Mouse (Mus musculus) cerebral cortex, adult 2 months (tissue): ENCODE results near the gene 4933434E20Rik.

ENCODE experiments used
- WGBS: fragments of 180-500 bp; shearing (Covaris S2); methylation state at CpG from one replicate; pipeline ENCODE4 v1.1.7; 2018; 5-methylcytosine and 5-hydroxymethylcytosine counted together

4933434E20Rik gene

GRCm38 (mm10) chr3:90051441-90052350 is at the start of gene 4933434E20Rik:
TSS of gene 4933434E20Rik (plus strand) at chr3:90051636.
- WGBS = 1% methylated on average over 41 of the region's 43 CpGs

- WGBS = 60% methylated on average over 3 of the region's 3 CpGs
These were observed 47.2 kb upstream of the 4933434E20Rik start for GRCm38 (mm10) chr3:90004091-90004796.

- 56% methylated on average over 2 of the region's 2 CpGs for WGBS
These were observed 41.1 kb upstream of the 4933434E20Rik start for GRCm38 (mm10) chr3:90010291-90010690.

DNA sequence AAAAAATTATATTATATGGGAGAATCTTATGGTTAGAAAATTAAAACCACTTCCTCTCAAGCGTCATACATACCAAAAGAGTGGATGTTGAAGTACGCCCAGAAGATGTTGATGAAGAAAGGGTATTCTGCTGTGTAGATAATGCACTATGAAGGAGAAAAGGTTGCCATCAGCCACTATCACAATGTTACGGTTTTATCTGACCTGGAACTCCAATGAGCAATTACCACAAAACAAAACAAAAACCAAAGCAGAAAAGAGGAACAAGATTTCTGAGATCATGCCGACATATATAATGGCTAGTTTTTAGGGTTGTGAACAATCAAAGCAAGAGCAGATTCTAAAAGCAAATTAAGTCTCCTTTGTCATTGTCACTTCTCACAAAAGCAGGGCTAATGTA is 34.8 kb upstream of the 4933434E20Rik start:
- 91% methylated on average over 4 of the region's 4 CpGs for WGBS

- WGBS = 92% methylated on average over 2 of the region's 2 CpGs
These were observed 16.8 kb upstream of the 4933434E20Rik start for GRCm38 (mm10) chr3:90034653-90035052.

DNA sequence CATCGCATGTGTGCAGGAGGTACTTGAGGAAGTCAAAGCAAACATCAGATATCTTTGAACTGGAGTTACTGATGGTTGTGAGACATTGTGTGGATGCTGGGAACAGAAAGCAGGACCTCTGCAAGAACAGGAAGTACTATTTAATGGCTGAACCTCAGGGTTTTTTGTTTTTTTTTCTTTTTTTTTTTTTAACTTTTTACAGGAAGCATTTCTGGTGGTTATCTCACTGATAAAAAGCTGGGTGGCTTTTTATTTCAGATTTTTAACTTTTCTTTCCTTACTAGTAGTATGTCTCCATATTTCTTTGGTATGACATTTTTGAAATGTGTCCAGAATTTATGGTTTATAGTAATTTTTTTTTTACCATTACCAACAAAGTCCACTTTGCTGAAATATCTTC is 15.2 kb upstream of the 4933434E20Rik start:
- 98% methylated on average over 1 of the region's 1 CpGs for WGBS

DNA sequence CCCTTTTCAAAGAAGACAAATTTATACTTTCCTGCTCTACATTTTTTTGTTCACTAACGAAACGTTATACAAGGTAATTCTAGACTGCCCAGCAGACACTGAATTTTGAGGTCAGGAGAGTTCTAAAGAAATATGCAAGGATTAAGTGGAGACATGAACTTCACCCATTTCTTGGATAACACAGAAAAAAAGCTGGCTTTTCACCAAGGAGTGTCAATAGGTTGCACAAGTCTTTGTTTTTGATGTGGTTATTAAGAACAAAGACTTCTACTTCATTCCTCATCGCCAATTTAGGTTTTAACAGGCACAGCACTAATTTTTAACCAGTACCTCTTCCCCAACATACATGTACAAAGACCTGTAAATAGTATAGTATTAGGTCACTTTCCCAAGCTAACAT is 1.7 kb upstream of the 4933434E20Rik start:
- 23% methylated on average over 3 of the region's 3 CpGs for WGBS

DNA sequence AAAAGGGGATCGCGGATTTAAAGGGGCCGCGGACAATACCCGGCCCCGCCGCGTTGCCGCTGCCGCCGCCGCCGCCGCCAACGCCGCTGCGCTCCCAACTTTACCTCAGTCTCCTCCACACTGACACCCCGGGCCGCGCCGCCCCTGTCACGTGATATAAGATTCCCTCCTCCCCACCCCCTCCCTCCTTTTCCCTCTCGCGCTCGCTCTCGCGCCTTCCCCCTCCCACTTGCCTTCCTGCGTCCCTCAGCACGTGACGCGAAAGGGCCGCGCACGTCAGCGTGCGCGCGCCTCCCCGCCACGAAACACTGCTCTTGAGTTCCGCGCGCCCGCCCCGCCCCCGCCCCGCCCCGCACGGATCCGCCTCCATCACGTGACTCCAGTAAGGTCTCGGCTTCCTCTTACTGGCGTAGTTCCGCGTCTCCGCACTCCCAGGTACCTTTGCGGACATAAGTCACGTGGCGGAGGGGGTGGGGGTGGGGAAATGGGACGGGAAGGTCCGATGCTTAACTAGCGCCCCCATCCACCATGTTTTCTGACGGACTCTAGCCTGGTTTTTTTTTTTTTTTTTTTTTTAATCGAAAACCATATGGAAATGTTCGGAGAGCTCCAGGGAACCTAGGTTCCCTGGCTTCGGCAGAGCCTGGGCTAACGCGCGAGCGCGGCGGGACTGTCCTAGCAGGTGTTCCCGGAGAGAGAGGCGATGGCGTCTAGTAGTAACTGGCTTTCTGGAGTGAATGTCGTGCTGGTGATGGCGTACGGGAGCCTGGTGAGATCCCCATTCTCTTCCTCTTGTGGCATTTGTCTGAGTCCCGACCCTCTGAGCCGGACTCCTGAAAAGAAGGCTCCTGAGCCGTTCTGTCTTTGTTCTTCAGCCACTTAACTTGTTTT is 1.2 kb downstream of the 4933434E20Rik start, which contains the start of gene Ubap2l:
Ubap2l (minus strand) TSS at position 278 of the 891 bp plus-strand sequence.
- whole genome bisulfite sequencing = 1% methylated on average over 81 of the region's 81 CpGs

- 94% methylated on average over 6 of the region's 6 CpGs for WGBS
These were observed 10.1 kb downstream of the 4933434E20Rik start for GRCm38 (mm10) chr3:90061549-90061948.

DNA sequence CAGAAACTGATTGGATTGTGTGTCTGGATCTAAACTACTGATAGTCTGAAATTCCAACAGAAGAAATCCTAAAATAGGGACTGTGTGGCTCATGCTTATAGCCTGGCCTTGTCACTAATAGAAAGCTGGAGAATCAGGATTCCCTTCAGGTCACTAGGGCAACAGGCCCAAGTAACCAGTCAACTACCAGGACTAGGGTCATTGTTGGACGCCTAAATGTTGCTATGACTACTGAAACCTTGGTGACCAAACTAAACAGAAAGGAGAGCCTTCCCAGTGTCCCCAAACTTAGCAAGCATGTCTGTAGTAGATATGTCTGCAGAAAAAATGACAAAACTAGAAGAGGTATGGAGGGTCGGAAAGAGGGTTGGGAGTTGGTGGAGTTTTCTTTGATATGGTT is 11.1 kb downstream of the 4933434E20Rik start:
- 58% methylated on average over 2 of the region's 2 CpGs for WGBS

DNA sequence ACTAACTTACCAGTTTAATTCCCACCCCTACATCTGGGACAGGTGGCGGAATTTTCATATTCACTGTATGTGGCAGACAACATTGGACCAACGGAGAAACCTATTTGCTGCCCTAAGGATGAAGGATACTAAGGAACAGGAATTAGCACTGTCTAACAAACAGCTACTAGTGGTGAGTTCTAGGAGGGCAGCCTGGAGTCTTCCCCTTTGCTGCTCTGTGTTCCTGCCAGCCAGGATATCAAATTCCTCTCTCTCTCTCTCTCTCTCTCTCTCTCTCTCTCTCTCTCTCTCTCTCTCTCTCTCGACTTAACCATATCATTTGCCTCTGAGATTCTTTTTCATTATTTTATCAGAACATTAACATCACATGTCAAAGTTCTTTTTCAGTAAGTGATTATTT is 12.9 kb downstream of the 4933434E20Rik start:
- 78% methylated on average over 3 of the region's 3 CpGs for WGBS

GRCm38 (mm10) chr3:90065553-90065952 is 14.1 kb downstream of the 4933434E20Rik start:
- WGBS = 54% methylated on average over 3 of the region's 3 CpGs

DNA sequence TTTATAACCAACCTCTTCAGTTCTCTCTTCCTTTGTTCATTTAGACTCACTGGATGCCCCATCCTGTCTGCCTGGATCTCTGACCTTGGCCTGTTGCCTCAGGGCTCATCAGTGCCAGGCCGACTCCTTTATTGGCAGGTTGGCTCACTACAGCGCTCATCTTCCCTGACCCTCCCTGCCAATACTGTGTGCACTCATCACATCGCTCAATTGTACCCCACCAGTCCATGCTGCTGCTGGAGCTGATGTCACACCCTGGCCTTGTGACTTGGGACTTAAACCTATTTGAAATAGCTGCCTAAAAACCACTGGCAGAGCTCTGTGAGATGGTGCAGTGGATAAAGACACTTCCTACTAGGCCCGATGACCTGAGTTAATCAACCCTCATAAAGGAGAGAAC is 16.4 kb downstream of the 4933434E20Rik start:
- WGBS = 86% methylated on average over 4 of the region's 4 CpGs

GRCm38 (mm10) chr3:90069688-90070087 is 18.3 kb downstream of the 4933434E20Rik start:
- 78% methylated on average over 7 of the region's 7 CpGs for WGBS

- 65% methylated on average over 4 of the region's 4 CpGs for WGBS
These were observed 20.9 kb downstream of the 4933434E20Rik start, which contains the start of gene Tpm3 for GRCm38 (mm10) chr3:90072294-90072693. TSS of gene Tpm3 (plus strand) at chr3:90072649.

- WGBS = 17% methylated on average over 5 of the region's 5 CpGs
These were observed 25.7 kb downstream of the 4933434E20Rik start for GRCm38 (mm10) chr3:90076921-90077716.

GRCm38 (mm10) chr3:90078224-90078623 is 26.8 kb downstream of the 4933434E20Rik start:
- WGBS = 50% methylated on average over 5 of the region's 5 CpGs

GRCm38 (mm10) chr3:90079133-90079762 is 27.8 kb downstream of the 4933434E20Rik start:
- WGBS = under 1% methylated on average over 33 of the region's 33 CpGs

GRCm38 (mm10) chr3:90079763-90080497 is 28.5 kb downstream of the 4933434E20Rik start:
- WGBS = 0% methylated on average over 53 of the region's 53 CpGs

- WGBS = under 1% methylated on average over 6 of the region's 6 CpGs
These were observed 29.0 kb downstream of the 4933434E20Rik start for GRCm38 (mm10) chr3:90080498-90080863.
